Mouse (Mus musculus) hindbrain, embryonic 16.5 days (tissue): ENCODE measurements around the gene Zdhhc9. TPM values are rescaled to one million over a fixed set of nuclear protein-coding genes. Genes with fewer than 3 reads are reported as not detected.

ENCODE experiments used
- ATAC-seq: fragments of 200-750 bp; cut with Nextera tagmentation; 2 replicates; pipeline ENCODE4 v1.8.0; 2017; ENCODE audit warnings: moderate TSS enrichment, moderate library complexity
- H3K27ac ChIP-seq: fragments of 300-500 bp; sonication (generic); 2 replicates; pipeline ENCODE4 v1.5.1; 2014; ENCODE audit warnings: low read depth, mild to moderate bottlenecking, control low read depth, low read length, moderate library complexity
- H3K27me3 ChIP-seq: fragments of 300-500 bp; sonication (generic); replicated peaks from 2 replicates; pipeline ENCODE4 v1.6.1; 2014; ENCODE audit warnings: low read length; ENCODE audit not compliant: control insufficient read depth, insufficient read depth
- H3K36me3 ChIP-seq: fragments of 300-500 bp; sonication (generic); 2 replicates; pipeline ENCODE4 v1.6.1; 2014; ENCODE audit warnings: mild to moderate bottlenecking, low read length, moderate library complexity, mixed read lengths; ENCODE audit not compliant: control insufficient read depth, insufficient read depth
- H3K4me1 ChIP-seq: fragments of 300-500 bp; sonication (generic); 2 replicates; pipeline ENCODE4 v1.6.1; 2014; ENCODE audit warnings: low read depth, low read length; ENCODE audit not compliant: control insufficient read depth, insufficient read depth
- H3K4me2 ChIP-seq: fragments of 300-500 bp; sonication (generic); 2 replicates; pipeline ENCODE4 v1.6.1; 2014; ENCODE audit warnings: mild to moderate bottlenecking, low read length, control low read depth, moderate library complexity
- H3K4me3 ChIP-seq: fragments of 300-500 bp; sonication (generic); 2 replicates; pipeline ENCODE4 v1.5.1; 2014; ENCODE audit warnings: mild to moderate bottlenecking, low read length, control low read depth, moderate library complexity
- H3K9ac ChIP-seq: fragments of 300-500 bp; sonication (generic); 2 replicates; pipeline ENCODE4 v1.6.1; 2014; ENCODE audit warnings: low read depth, mild to moderate bottlenecking, control low read depth, low read length, moderate library complexity
- H3K9me3 ChIP-seq: fragments of 300-500 bp; sonication (generic); 2 replicates; pipeline ENCODE4 v1.6.1; 2014; ENCODE audit warnings: mild to moderate bottlenecking, low read length, moderate library complexity; ENCODE audit not compliant: control insufficient read depth
- WGBS: fragments of 180-500 bp; shearing (Covaris S2); extraction: QIAGEN DNeasy Blood & Tissue Kit; methylation state at CpG from one replicate; pipeline ENCODE4 v1.1.7; 2014; 5-methylcytosine and 5-hydroxymethylcytosine counted together
- polyA plus RNA-seq: library from polyadenylated mRNA; unstranded; fragments of >200 nt; fragmentation: Nextera tagmentation; extraction: Ambion mirVana; gene quantifications from 2 replicates; pipeline ENCODE4 v1.2.1, GENCODE M21; 2015

Zdhhc9 gene
- polyA plus RNA-seq, 1 experiment from 2014 or later: 9.1 TPM

DNA sequence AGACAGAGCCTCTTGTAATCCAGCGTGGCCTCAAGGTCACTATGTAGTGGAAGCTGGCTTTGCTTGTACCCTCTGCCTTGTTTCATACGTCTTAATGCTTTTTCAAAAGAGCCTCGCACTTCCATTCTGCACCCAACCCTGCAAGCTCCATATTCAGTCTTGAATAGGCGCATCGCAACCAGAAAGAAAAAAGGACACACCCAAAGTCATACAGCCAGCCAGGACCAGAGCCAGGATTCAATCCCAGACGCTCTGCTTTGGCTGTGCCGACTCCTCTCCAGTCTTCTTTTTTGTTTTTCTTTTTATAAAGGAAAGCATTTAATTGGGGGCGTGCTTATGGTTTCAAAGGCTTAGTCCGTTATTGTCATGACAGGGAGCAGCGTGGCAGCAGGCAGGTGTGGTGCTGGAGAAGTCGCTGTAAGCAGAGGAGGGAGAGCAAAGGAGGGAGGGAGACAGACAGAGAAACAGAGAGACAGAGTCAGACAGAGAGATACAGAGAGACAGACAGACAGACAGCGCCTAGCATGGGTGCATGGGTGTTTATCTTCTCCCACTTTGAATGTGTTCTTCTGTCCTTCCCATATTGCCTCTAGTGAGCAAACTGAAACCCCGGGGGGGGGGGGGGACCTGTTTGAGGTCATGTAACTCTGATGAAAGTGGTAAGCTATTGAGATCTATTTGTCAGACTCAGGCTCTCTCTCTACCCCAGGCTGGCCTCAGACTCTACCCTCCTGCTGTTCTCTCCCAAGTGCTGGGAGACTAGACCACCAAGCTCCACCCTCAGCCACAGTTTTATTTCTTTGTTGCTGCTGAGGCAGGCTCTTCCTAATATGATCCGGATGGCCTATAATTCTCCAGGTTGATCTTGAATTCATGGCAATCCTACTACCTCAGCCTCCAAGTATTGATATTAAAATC, 69.1 kb downstream of the Zdhhc9 start:
- 34% methylated on average over 13 of the region's 14 CpGs for WGBS
- no peak for ATAC-seq
- H3K4me2 ChIP-seq: no peak overlapping the region
- H3K9me3 ChIP-seq: no peaks in the 10 kb centered on the region
- no peak overlapping the region for H3K4me3 ChIP-seq
- H3K9ac ChIP-seq: no peak overlapping the region
- no peaks in the 10 kb centered on the region for H3K27me3 ChIP-seq
- H3K36me3 ChIP-seq: no peaks in the 10 kb centered on the region
- H3K27ac ChIP-seq: no peak overlapping the region
- no peaks in the 10 kb centered on the region for H3K4me1 ChIP-seq

DNA sequence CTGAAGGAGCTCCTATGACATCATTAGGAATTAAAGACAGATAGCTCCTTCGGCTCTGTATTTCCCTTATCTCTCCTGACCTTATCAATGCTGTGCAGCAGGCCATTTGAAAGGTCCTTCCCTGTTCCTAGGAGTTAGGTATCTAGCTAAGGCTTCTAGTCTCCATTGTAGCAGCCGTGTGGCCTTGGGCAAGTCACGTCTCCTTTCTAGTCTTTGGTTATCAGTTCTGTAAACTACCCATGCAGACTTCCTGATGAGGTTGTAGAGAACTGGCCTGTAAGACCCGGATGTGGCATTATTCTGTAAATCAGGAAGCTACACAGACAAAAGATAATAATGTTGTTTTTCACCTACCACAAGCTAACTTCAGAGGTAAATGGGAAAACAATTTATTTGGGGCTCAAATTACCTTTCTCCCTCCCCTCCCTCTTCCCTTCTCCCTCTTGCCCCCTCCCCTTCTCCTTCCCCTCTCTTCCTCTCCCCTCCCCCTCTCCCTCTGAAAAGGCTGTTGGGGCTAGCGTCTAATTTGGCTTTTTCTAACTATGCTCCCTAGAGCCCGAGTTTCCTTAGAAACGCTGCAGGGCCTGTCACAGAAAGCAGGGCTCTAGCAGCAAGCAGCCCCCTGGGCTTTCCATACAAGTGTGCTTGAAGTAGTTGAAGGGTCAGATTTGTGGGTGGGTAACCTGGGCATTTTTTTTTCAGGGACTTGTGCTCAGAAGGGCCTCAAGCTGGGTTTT, 70.0 kb downstream of the Zdhhc9 start:
- ATAC-seq: 0 out of 2 replicates have a peak, but pooled peaks have one; percentile 37
- H3K36me3 ChIP-seq: no peaks in the 10 kb centered on the region
- H3K9me3 ChIP-seq: no peaks in the 10 kb centered on the region
- no peaks in the 10 kb centered on the region for H3K27me3 ChIP-seq
- 56% methylated on average over 7 of the region's 7 CpGs for WGBS
- no peak overlapping the region for H3K9ac ChIP-seq
- no peak overlapping the region for H3K4me2 ChIP-seq
- no peak overlapping the region for H3K4me3 ChIP-seq
- H3K27ac ChIP-seq: no peak overlapping the region
- H3K4me1 ChIP-seq: no peaks in the 10 kb centered on the region

DNA sequence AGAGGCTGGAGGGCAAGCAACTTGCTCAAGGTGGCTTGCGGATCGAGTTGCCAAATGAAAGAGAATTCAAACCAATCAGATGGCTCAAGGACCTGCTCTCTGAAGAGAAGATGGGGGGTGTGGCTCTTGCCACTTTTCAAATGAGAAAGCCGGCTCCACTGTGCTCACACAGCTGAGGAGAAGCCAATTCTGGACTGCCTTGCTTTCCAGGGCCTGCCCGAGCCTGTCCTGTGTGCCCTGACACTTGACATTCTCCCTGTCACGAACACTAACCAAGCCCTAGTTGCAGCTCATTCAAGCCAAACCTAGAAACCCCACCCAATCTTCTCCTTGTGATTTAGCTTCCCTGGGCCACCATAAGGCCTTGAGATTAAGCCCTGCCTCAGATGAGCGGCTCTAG, 70.7 kb downstream of the Zdhhc9 start:
- no peak overlapping the region for H3K27ac ChIP-seq
- H3K36me3 ChIP-seq: no peaks in the 10 kb centered on the region
- H3K27me3 ChIP-seq: no peaks in the 10 kb centered on the region
- no peak for ATAC-seq
- WGBS: 75% methylated on average over 6 of the region's 6 CpGs
- no peak overlapping the region for H3K4me3 ChIP-seq
- no peak overlapping the region for H3K4me2 ChIP-seq
- H3K4me1 ChIP-seq: no peaks in the 10 kb centered on the region
- no peak overlapping the region for H3K9ac ChIP-seq
- H3K9me3 ChIP-seq: no peaks in the 10 kb centered on the region

DNA sequence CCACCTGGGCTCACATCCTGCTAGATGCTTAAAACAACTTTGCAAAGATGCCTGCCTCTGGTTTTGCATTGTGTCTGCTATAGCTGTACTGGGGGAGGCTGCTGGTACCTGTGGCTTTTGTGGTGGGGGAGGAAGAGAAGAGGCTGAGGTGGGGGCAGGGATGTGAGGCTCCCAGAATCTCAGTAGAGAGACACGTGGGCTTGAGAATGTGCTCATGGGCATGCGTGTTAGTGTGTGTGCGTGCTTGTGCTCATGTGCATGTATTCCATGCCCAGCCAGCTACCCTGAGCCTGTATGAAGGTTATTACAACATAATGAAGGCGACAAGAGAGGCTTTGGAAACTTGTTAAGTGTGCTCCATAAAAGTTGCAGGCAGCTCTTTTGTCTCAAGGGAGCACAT, 71.7 kb downstream of the Zdhhc9 start:
- ATAC-seq: no peak
- no peaks in the 10 kb centered on the region for H3K9me3 ChIP-seq
- 88% methylated on average over 4 of the region's 4 CpGs for WGBS
- no peaks in the 10 kb centered on the region for H3K36me3 ChIP-seq
- no peak overlapping the region for H3K4me3 ChIP-seq
- no peak overlapping the region for H3K9ac ChIP-seq
- no peak overlapping the region for H3K27ac ChIP-seq
- no peak overlapping the region for H3K4me2 ChIP-seq
- H3K4me1 ChIP-seq: no peaks in the 10 kb centered on the region
- H3K27me3 ChIP-seq: no peaks in the 10 kb centered on the region

DNA sequence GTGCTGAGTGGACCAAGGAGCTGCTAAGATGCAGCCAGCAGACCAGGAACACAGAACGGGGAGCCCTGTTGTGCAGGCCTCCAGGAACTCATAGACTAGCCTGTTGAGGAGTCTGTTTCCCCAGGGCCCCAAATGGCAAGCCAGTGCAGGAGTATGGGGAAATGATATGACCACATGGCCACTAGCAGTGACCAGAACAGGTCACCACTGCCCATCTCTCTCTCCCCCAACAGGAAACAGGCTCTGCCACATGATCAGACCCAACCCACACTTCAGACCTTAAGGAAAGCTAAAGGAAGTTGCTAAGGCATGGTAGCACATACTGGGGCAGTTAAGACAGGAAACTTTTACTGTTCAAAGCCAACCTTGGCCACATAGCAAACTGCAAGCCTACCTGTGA, 79.5 kb downstream of the Zdhhc9 start:
- ATAC-seq: no peak
- Histone ChIP-seq H3K27me3 (no peaks in the 10 kb centered on the region), H3K9me3 (no peaks in the 10 kb centered on the region), H3K36me3 (no peaks in the 10 kb centered on the region), H3K27ac (no peak overlapping the region), H3K9ac (no peak overlapping the region), H3K4me3 (no peak overlapping the region), H3K4me1 (no peaks in the 10 kb centered on the region), H3K4me2 (no peak overlapping the region)
- WGBS: 73% methylated on average over 1 of the region's 1 CpGs

DNA sequence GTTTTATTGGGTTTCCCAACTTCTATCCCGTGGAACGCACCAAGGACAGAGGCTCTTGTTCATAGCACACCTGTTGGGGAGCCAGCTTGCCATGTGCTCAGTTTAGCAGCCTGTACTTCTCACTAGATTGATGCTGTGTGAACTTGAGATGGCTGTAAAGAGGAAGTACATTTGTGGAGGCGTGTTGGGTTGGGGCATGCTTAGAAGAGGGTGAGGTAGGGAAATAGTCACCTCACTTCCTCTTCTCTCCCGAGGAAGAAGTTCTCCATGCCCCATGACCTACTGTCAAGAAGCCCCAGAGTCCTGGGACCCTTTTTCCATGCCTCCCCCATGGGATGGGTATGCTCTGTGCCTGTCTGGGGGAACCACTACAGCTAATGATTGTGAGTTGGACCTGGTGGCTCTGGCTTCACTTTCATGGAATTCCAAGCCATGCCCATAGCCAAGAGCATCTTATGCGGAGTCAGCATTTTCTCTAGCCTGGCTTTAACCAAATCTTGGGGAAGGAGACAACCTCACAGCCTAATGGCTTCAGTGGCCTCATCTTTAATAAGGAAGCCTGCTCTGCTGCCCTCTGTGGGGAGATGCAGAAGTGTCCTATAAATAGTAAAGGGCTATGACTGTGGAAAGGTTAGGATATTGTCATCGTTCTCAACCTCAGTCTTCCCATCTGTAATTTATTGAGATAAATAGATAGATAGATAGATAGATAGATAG, 81.0 kb downstream of the Zdhhc9 start:
- Histone ChIP-seq H3K9me3 (no peaks in the 10 kb centered on the region), H3K4me3 (no peak overlapping the region), H3K27me3 (no peaks in the 10 kb centered on the region), H3K27ac (no peak overlapping the region), H3K9ac (no peak overlapping the region), H3K36me3 (no peaks in the 10 kb centered on the region), H3K4me1 (no peaks in the 10 kb centered on the region), H3K4me2 (no peak overlapping the region)
- 78% methylated on average over 6 of the region's 6 CpGs for WGBS
- no peak for ATAC-seq

DNA sequence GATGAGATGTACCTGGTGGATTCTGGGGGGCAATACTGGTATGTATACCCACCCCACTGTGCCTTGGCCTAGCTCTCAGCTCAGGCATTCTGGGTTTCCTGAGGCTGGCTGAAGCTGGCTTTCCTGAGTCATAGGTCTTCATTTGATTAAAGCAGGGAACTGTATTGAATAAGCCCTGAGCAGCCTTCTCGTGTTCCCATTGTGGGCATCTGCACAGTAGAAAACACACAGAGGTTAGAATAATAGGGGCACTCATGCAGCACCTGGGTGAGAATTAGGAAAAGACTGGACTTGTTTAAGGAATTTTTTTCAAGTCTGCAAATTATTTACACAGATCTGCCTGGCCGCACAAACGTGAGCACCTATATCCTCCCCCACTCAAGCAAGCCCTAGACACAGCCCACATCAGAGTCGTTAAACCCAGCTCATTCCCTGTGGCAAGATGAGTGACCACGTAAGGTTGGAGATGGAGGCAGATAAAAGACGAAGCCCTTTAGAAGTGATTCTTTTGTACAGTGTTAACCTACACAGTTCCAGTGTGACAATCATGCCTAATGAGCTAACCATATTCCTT, 81.7 kb downstream of the Zdhhc9 start:
- no peak for ATAC-seq
- H3K9ac ChIP-seq: no peak overlapping the region
- no peaks in the 10 kb centered on the region for H3K36me3 ChIP-seq
- WGBS: 61% methylated on average over 6 of the region's 6 CpGs
- no peak overlapping the region for H3K27ac ChIP-seq
- H3K9me3 ChIP-seq: no peaks in the 10 kb centered on the region
- H3K4me3 ChIP-seq: no peak overlapping the region
- no peaks in the 10 kb centered on the region for H3K27me3 ChIP-seq
- H3K4me2 ChIP-seq: no peak overlapping the region
- H3K4me1 ChIP-seq: no peaks in the 10 kb centered on the region

DNA sequence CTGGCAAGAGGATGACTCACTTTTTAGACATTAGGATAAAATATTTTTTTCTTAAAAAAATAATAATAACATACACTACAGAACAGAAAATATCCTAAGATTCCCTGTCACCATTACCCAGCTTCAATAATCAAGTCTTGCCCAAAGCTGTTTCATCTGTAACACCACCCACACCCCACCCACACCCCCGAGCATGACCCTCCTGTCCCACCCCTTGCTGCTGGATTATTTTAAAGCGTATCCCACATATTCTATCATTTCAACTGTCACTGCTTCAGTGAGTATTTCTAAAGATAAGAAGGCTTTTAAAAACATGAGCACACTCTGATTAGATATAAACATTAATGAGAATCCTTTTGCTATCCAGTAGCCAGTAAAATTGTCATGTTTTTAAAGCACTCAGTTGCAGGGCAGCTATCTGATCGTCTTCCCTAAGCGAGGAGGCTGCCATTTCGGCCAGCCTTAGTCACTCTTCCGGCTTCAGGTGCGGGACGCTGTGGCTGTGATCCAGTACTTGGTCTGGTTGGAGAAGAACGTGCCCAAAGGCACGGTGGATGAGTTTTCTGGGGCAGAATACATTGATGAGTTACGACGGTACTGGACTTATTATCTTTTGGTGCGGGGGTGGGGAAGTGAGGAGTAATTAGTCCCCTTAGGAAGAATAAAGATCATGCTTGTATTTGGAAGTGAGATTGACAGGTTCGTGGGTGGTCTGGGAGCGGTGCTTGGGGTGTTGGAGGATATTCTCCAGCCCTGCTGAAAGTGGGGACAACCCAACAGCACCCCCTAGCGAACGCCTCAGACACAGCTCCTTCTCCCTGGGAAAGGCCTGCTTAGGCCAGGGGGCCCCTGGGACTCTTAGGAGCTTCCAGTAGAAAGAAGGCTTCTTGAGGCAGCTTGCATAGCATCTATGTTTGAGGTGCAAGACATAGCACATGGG, 84.3 kb downstream of the Zdhhc9 start:
- Histone ChIP-seq H3K27me3 (no peaks in the 10 kb centered on the region), H3K27ac (no peak overlapping the region), H3K4me1 (no peaks in the 10 kb centered on the region), H3K9me3 (no peaks in the 10 kb centered on the region), H3K4me2 (peak overlapping the region; percentile 39), H3K4me3 (no peak overlapping the region), H3K9ac (no peak overlapping the region), H3K36me3 (no peaks in the 10 kb centered on the region)
- no peak for ATAC-seq
- 29% methylated on average over 17 of the region's 17 CpGs for WGBS
